Mouse (Mus musculus) embryonic stem cell, embryonic (primary cell): Measurements from ENCODE around the gene Tmem50a.

ENCODE experiments used
- CTCF ChIA-PET, 4 experiments: fragments of 300-600 bp in 2 of 4; fragments of 350-600 bp in 2 of 4; sonication (Branson Sonifier 250); formaldehyde crosslinking; loops; one replicate each; lab custom pipeline; 2022; ENCODE audit warnings: inconsistent platforms in 2 of 4; lab: Charles Lee
- POLR2A ChIA-PET, 4 experiments: fragments of 300-600 bp in 2 of 4; fragments of 350-600 bp in 2 of 4; sonication (Branson Sonifier 250); formaldehyde crosslinking; loops; one replicate each; lab custom pipeline; 2022; ENCODE audit warnings: antibody characterized with exemption in 4 of 4, inconsistent platforms in 1 of 4; lab: Charles Lee

Tmem50a gene

DNA sequence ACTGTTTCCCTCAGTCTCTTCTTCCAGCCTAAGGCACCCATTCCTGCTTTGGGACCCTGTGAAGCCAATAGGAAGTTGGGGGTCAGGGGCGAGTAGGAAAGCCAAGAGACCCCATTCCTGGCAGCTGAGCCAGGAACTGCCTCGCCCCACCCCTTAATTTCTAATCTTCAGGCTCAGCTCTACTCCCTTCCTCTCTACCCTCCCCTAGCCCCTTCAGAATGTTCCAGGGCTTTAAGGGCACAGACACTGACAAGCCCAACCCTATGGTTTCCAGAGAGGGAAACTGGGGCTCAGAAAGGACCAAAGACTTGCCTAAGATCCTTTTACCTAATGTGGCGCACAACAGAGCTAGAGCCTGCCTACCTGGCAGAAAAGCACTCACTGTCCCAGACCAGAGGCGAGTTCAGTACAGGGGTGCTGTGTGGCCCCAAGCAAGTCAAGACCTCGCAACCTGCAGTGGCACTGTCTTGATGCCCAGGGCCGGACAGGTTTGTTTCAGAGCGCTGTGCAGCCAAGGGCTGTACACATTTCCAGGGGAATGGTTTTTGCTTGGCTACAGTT, 44.9 kb downstream of the Tmem50a start:
- ChIA-PET CTCF (interaction anchor here in 2 of 4 experiments (0.5 to 3.3 kb wide), 8 partner anchors 9 to 624 kb away, joined by 3 to 21 read pairs (median 4); no protein-coding TSS in a partner anchor), POLR2A (interaction anchor here (0.6 to 3.7 kb wide), 18 partner anchors 10 to 847 kb away, joined by 3 to 27 read pairs (median 5); partner anchors contain the start of genes Rsrp1 (in 2 of the 4), Aunip (in 1 of the 4) and Tmem50a (in 1 of the 4))

DNA sequence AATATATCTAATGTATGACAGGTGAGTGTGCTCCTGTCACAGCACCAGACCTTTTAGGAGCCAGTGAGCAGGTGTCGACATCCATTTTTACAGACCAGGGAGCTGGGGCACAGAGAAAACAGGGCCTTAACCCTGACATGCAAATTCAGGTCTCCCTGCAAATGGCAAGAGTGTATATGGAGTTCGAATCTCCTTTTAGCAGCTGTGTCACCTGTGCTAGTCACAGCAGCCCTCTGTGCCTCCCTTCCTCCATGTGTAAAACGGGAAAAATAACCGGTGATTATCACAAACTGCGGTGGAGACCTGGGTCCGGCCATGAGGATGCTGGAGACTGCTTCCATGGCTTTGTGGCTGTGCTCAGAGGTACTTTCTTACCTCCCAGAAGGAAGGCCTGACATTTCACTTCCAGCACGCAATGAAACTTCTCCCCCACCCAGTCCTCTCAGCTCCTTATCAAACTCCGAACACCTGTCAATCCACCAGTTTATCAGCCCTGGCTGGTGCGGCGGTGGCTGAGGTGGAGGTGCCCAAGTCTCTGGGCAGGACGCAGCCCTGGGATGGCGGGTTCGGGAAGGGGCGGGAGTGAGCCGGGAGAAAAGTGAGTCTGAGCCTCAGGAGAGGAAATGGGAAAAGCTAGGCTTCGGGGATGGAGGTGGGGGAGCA, 45.6 kb downstream of the Tmem50a start:
- CTCF ChIA-PET, result interaction anchor here in 3 of 4 experiments (0.6 to 3.3 kb wide), 12 partner anchors 7 to 1203 kb away, joined by 3 to 21 read pairs (median 4); no protein-coding TSS in a partner anchor
- POLR2A ChIA-PET, result interaction anchor here (0.6 to 3.7 kb wide), 24 partner anchors 7 to 424 kb away, joined by 3 to 27 read pairs (median 4); partner anchors contain the start of genes Rsrp1 (in 2 of the 4), Aunip (in 1 of the 4) and Tmem50a (in 1 of the 4)

DNA sequence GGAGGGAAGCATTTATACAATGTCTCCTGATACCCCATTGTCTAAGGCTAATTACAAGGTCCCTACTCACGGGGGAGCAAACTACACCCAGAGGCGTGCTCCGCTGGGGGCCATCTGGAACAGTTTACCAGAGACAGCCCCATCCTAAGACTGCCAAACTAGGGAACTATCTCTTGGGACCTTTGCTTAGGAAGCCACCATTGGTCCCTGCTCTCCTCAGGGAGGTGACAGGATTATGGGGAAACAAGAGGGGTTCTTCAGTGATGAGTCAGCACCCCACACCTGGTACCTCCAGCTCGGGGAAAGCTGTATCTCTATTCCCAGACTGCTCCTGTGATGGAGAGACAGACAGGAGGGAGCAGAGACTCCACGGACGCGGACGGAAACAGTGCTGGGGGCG, 46.3 kb downstream of the Tmem50a start:
- CTCF ChIA-PET, result interaction anchor here in 3 of 4 experiments (0.6 to 3.3 kb wide), 10 partner anchors 8 to 1204 kb away, joined by 3 to 21 read pairs (median 6); no protein-coding TSS in a partner anchor
- POLR2A ChIA-PET, result interaction anchor here (0.6 to 3.7 kb wide), 19 partner anchors 8 to 404 kb away, joined by 3 to 27 read pairs (median 3); partner anchors contain the start of genes Rsrp1 (in 2 of the 4), Clic4 (in 1 of the 4) and Tmem50a (in 1 of the 4)

DNA sequence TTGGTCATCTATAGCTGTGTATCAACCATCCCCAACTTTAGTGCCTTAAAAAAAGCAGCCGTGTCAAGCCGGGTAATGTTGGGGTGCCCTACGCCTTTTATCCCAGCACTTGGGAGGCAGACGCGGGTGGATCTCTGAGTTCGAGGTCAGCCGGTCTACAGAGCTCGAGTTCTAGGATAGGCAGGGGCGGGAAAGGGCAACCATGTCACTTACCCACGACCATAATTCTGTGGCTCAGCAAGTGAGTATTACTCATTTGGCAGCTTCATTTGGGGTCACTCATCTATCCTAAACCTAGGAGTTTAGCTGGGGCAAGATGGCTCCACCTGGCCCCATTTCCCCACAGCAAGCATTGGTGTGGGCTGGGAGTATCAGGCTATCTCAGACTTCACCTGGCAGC, 46.8 kb downstream of the Tmem50a start:
- ChIA-PET POLR2A (interaction anchor here in 3 of 4 experiments (0.8 to 3.7 kb wide), 11 partner anchors 9 to 405 kb away, joined by 3 to 27 read pairs (median 3); partner anchors contain the start of genes Rsrp1 (in 2 of the 3) and Clic4 (in 1 of the 3)), CTCF (interaction anchor here in 3 of 4 experiments (0.6 to 3.3 kb wide), 8 partner anchors 9 to 914 kb away, joined by 3 to 21 read pairs (median 8); no protein-coding TSS in a partner anchor)

DNA sequence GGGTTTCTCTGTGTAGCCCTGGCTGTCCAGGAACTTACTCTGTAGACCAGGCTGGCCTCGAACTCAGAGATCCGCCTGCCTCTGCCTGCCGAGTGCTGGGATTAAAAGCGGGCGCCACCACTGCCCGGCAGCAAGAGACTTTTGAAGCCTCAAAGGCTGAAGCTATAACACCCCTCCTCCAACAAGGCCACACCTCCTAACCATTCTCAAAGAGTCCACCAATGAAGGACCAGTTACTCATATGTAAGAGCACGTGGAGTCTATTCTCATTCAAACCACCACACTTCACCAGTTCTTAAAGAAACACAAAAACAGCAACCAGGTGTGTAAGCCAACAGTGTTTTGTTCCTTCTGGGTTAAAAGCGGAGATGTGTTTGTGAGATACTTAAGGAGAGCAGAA, 47.2 kb downstream of the Tmem50a start:
- POLR2A ChIA-PET, result interaction anchor here in 3 of 4 experiments (1.0 to 3.7 kb wide), 9 partner anchors 9 to 405 kb away, joined by 3 to 27 read pairs (median 3); partner anchors contain the start of genes Rsrp1 (in 2 of the 3) and Clic4 (in 1 of the 3)
- CTCF ChIA-PET, result interaction anchor here in 3 of 4 experiments (1.6 to 3.3 kb wide), 5 partner anchors 9 to 15 kb away, joined by 5 to 21 read pairs (median 13); no protein-coding TSS in a partner anchor

GRCm38 (mm10) chr4:134867213-134867612, 47.6 kb downstream of the Tmem50a start:
- CTCF ChIA-PET, result interaction anchor here in 2 of 4 experiments (2.9 to 3.3 kb wide), 3 partner anchors 12 to 16 kb away, joined by 13 to 21 read pairs (median 16); no protein-coding TSS in a partner anchor

GRCm38 (mm10) chr4:134865789-134866188, 49.0 kb downstream of the Tmem50a start:
- ChIA-PET POLR2A (interaction anchor here in 1 of 4 experiments (1.2 kb wide), 1 partner anchor 11 kb away, joined by 3 read pairs; no protein-coding TSS in a partner anchor), CTCF (no interaction called here)

More at GRCm38 (mm10) chr4:134867213-134867612, 47.6 kb downstream of the Tmem50a start:
- POLR2A ChIA-PET, result interaction anchor here in 2 of 4 experiments (1.5 to 3.7 kb wide), 3 partner anchors 8 to 56 kb away, joined by 6 to 27 read pairs (median 7); partner anchors contain the start of gene Rsrp1 (in 1 of the 2)

GRCm38 (mm10) chr4:134865340-134865739, 49.5 kb downstream of the Tmem50a start:
- ChIA-PET POLR2A (interaction anchor here in 2 of 4 experiments (0.6 to 1.2 kb wide), 2 partner anchors 11 to 350 kb away, joined by 3 read pairs; no protein-coding TSS in a partner anchor), CTCF (interaction anchor here in 1 of 4 experiments (1.4 kb wide), 1 partner anchor 14 kb away, joined by 3 read pairs; no protein-coding TSS in a partner anchor)

DNA sequence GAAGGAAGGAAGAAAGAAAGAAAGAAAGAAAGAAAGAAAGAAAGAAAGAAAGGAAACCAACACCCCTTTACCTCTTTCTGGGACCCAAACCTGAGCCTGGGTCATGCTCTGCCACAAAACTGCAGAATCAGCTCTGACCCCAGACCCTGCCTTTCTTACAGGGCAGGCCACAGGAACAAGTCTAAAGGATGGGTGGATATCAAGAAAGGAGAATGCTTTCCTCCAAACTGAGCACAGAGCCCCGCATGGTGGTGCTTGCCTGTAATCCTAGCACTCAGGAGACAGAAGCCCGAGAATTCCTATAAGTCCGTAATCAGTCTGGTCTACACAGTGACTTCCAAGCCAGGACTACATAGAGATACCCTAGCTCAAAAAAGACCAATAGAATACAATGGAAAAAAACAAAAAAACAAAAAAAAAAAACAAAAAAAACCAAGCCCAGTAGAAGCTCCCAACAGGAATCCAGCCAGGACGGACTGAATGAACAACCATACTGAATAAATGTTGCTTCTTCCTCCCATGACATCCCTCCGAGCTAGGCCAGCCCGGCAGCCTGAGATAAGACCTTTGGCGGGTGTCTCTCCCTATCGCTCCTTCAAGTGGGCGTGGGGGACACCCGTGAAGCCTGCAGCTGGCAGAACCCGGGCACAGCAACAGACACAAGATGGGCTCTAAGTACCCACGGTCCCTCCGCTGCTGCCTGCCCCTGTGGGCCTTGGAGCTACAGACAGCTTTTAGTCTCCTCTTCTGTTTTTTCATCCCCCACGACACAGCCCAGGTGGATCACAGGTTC, 50.7 kb downstream of the Tmem50a start, which contains the start of gene Rhd:
TSS of gene Rhd (plus strand) at position 600 of the 793 bp plus-strand sequence.
- POLR2A ChIA-PET, result interaction anchor here in 3 of 4 experiments (0.6 to 1.4 kb wide), 10 partner anchors 8 to 896 kb away, joined by 3 to 8 read pairs (median 3); partner anchors contain the start of gene Rsrp1 (in 2 of the 3)
- CTCF ChIA-PET, result interaction anchor here (0.6 to 1.4 kb wide), 13 partner anchors 10 to 601 kb away, joined by 3 to 7 read pairs (median 3); partner anchors contain the start of gene Aunip (in 1 of the 4)

- ChIA-PET POLR2A (no interaction called here), CTCF (interaction anchor here in 2 of 4 experiments (0.5 to 0.6 kb wide), 2 partner anchors 71 to 827 kb away, joined by 3 to 6 read pairs; no protein-coding TSS in a partner anchor)
These were observed 51.8 kb downstream of the Tmem50a start for GRCm38 (mm10) chr4:134862996-134863395.

- POLR2A ChIA-PET, result interaction anchor here in 3 of 4 experiments (0.6 to 1.5 kb wide), 5 partner anchors 21 to 1111 kb away, joined by 3 to 4 read pairs (median 3); no protein-coding TSS in a partner anchor
- CTCF ChIA-PET, result interaction anchor here in 1 of 4 experiments (0.5 kb wide), 1 partner anchor 23 kb away, joined by 3 read pairs; no protein-coding TSS in a partner anchor
These were observed 52.9 kb downstream of the Tmem50a start for GRCm38 (mm10) chr4:134861884-134862283.

GRCm38 (mm10) chr4:134858494-134858893, 56.3 kb downstream of the Tmem50a start:
- ChIA-PET CTCF (interaction anchor here in 1 of 4 experiments (2.4 kb wide), 1 partner anchor 21 kb away, joined by 8 read pairs; no protein-coding TSS in a partner anchor), POLR2A (interaction anchor here in 1 of 4 experiments (1.3 kb wide), 1 partner anchor 10 kb away, joined by 7 read pairs; no protein-coding TSS in a partner anchor)

DNA sequence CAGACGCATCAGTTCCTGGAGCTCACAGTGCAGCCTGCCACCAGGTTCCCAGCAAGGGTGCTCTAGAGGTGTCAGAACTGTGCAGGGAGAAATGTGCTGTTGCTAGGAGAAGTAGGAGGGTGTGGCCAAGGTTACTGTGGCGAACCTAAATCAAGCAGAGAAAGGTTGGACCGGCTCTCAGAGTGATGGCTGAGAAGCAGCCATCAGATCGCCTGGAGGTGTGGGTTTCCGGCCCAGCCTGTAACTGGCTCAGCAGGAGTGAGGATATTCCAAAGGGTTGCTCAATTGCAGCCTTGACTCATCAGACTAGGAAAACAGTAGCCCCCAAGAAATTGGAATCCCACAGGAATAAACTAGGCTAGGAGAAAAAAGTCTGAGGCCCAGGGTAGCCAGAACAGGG, 58.3 kb downstream of the Tmem50a start:
- CTCF ChIA-PET, result interaction anchor here in 3 of 4 experiments (0.6 to 1.6 kb wide), 6 partner anchors 13 to 1107 kb away, joined by 3 to 6 read pairs (median 4); partner anchors contain the start of gene Gale (in 1 of the 3)
- POLR2A ChIA-PET, result interaction anchor here (1.0 to 4.8 kb wide), 15 partner anchors 8 to 90 kb away, joined by 3 to 27 read pairs (median 4); partner anchors contain the start of genes Rsrp1 (in 2 of the 4) and Rhd (in 1 of the 4)

- ChIA-PET POLR2A (interaction anchor here (0.6 to 4.8 kb wide), 17 partner anchors 8 to 576 kb away, joined by 3 to 27 read pairs (median 3); partner anchors contain the start of genes Rhd (in 1 of the 4) and Rsrp1 (in 1 of the 4)), CTCF (interaction anchor here in 1 of 4 experiments (1.1 to 1.6 kb wide), 2 partner anchors 23 to 27 kb away, joined by 3 to 6 read pairs; no protein-coding TSS in a partner anchor)
These were observed 58.8 kb downstream of the Tmem50a start for GRCm38 (mm10) chr4:134856056-134856455.

- ChIA-PET CTCF (interaction anchor here in 3 of 4 experiments (0.5 to 1.6 kb wide), 4 partner anchors 13 to 52 kb away, joined by 3 to 6 read pairs (median 3); no protein-coding TSS in a partner anchor), POLR2A (interaction anchor here in 3 of 4 experiments (0.6 to 4.8 kb wide), 20 partner anchors 9 to 1979 kb away, joined by 3 to 27 read pairs (median 3); partner anchors contain the start of genes Rhd (in 1 of the 3) and Rsrp1 (in 1 of the 3))
These were observed 59.5 kb downstream of the Tmem50a start for GRCm38 (mm10) chr4:134855371-134855770.
